Mouse (Mus musculus) ES-E14 (cell line): ENCODE measurements around the gene Rpl19. TPM values are rescaled to one million over a fixed set of nuclear protein-coding genes. Genes with fewer than 3 reads are reported as not detected.

Source experiments
- DNase-seq: peaks from one replicate; pipeline ENCODE4 v3.0.0-alpha.2; 2013; ENCODE audit warnings: low read depth, low spot score
- H3K27ac ChIP-seq: 2 replicates; pipeline ENCODE4 v1.5.1; 2012; ENCODE audit warnings: low read depth, mild to moderate bottlenecking, low read length, moderate library complexity, mixed read lengths; ENCODE audit not compliant: poor library complexity, insufficient read depth, severe bottlenecking
- H3K36me3 ChIP-seq: 2 replicates; pipeline ENCODE4 v1.6.1; 2012; ENCODE audit warnings: mild to moderate bottlenecking, low read length, moderate library complexity, mixed read lengths; ENCODE audit not compliant: control insufficient read depth, poor library complexity, insufficient read depth, severe bottlenecking
- H3K4me1 ChIP-seq, 2 experiments: fragments of 150-350 bp in 1 of 2; sonication (generic) in 1 of 2; 2 replicates each; pipeline ENCODE4 v1.6.1; 2012; ENCODE audit warnings: low read length in 2 of 2, mild to moderate bottlenecking in 1 of 2, mixed read lengths in 1 of 2; ENCODE audit not compliant: control insufficient read depth in 2 of 2, insufficient read depth in 2 of 2, poor library complexity in 1 of 2
- H3K4me3 ChIP-seq, 2 experiments: fragments of 150-350 bp in 1 of 2; sonication (generic) in 1 of 2; 2 replicates each; pipeline ENCODE4 v1.5.1; 2012; ENCODE audit warnings: low read length in 2 of 2, low read depth in 1 of 2, mild to moderate bottlenecking in 1 of 2, mixed read lengths in 1 of 2; ENCODE audit not compliant: insufficient read depth in 1 of 2, poor library complexity in 1 of 2, severe bottlenecking in 1 of 2
- H3K9ac ChIP-seq: 2 replicates; pipeline ENCODE4 v1.6.1; 2012; ENCODE audit warnings: low read depth, mild to moderate bottlenecking, low read length, mixed read lengths; ENCODE audit not compliant: poor library complexity, insufficient read depth, severe bottlenecking
- H3K9me3 ChIP-seq: fragments of 150-350 bp; sonication (generic); 2 replicates; pipeline ENCODE4 v1.6.1; 2012; ENCODE audit warnings: low read depth, mild to moderate bottlenecking, low read length; ENCODE audit not compliant: control insufficient read depth, insufficient read depth
- CHD2 ChIP-seq: IDR thresholded peaks from 2 replicates; pipeline ENCODE4 v1.6.1; 2014; ENCODE audit warnings: mild to moderate bottlenecking, low read depth, low read length, inconsistent platforms
- HCFC1 ChIP-seq: IDR thresholded peaks from 2 replicates; pipeline ENCODE4 v1.6.1; 2012; ENCODE audit warnings: low read length, inconsistent platforms, borderline replicate concordance; ENCODE audit not compliant: insufficient read depth
- MAFK ChIP-seq: IDR thresholded peaks from 2 replicates; pipeline ENCODE4 v1.6.1; 2014; ENCODE audit warnings: mild to moderate bottlenecking, low read depth, low read length, inconsistent platforms; ENCODE audit not compliant: insufficient read depth
- ZC3H11A ChIP-seq: IDR thresholded peaks from 2 replicates; pipeline ENCODE4 v1.6.1; 2012; ENCODE audit warnings: low read depth, mild to moderate bottlenecking, inconsistent platforms, low read length, borderline replicate concordance
- ZNF384 ChIP-seq: IDR thresholded peaks from 2 replicates; pipeline ENCODE4 v1.6.1; 2012; ENCODE audit warnings: low read depth, low read length, inconsistent platforms
- in situ Hi-C, 2 experiments: fragments of 600-800 bp; cut with MboI; formaldehyde crosslinking; loops; one replicate each; pipeline ENCODE4 v1.15.1; 2025; ENCODE audit warnings: low sequenced_read_pairs in 2 of 2, inconsistent platforms in 1 of 2; ENCODE audit not compliant: unreplicated experiment in 2 of 2
- total RNA-seq: library from RNA; depleted of rRNA; stranded (reverse); fragments of 300-350 nt; gene quantifications from 2 replicates; pipeline ENCODE4 v1.2.3, GENCODE M21; 2012

Rpl19 gene
- total RNA-seq, 1 experiment: 3,264 TPM

DNA sequence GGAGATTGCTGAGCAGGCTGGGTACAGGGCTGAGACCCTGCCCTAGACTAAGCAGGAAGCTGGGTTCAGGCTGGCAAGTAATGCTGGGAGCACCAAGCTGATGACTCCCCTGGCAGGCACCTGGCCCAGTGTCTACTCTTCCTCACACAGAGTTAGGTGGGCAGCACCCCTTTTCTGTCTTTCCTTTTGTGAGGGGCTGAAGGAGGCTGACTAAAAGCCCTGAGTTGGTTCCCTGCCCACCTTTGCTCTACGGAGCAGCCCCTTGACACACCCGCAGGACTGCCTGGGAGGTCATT lies 24.0 kb downstream of the Rpl19 start:
- Histone ChIP-seq H3K4me3 (no peak overlapping the region), H3K4me1 (peaks cover 0 to 11% of the 10 kb centered on the region in 2 experiments; a peak in 2 of 4 replicates), H3K27ac (no peak overlapping the region), H3K9me3 (no peaks in the 10 kb centered on the region), H3K9ac (no peak overlapping the region), H3K36me3 (no peaks in the 10 kb centered on the region)
- TF ChIP-seq ZNF384 (no peak), HCFC1 (no peak), MAFK (no peak), ZC3H11A (no peak), CHD2 (no peak)
- in situ Hi-C loops: no loop called here
- DNase-seq: no peak

DNA sequence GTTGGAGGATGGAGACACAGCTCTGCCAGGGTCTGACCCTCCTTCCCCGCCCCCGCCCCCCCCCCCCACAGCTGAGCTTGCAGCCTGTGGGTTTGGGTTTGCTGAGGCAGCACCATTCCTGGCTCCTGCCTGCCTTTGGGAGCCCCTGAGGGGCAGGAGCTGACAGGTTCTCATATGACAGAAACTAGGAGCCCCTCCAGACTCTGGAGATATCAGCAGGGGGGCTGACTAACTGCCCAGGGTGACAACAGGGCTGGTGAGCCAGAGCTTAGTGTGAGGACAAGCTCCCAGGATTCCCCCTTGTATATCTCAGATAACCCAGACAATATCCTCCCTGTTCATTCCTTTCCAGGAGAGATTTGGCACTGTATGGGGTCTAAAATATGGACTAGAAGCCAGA lies 24.4 kb downstream of the Rpl19 start:
- Histone ChIP-seq H3K27ac (no peak overlapping the region), H3K4me1 (peaks cover 0 to 11% of the 10 kb centered on the region in 2 experiments; a peak in 2 of 4 replicates), H3K9me3 (no peaks in the 10 kb centered on the region), H3K4me3 (no peak overlapping the region), H3K36me3 (no peaks in the 10 kb centered on the region), H3K9ac (no peak overlapping the region)
- no peak for TF ChIP-seq MAFK
- TF ChIP-seq CHD2: no peak
- TF ChIP-seq HCFC1: no peak
- TF ChIP-seq ZC3H11A: no peak
- no peak for TF ChIP-seq ZNF384
- no peak for DNase-seq
- in situ Hi-C loops: no loop called here

DNA sequence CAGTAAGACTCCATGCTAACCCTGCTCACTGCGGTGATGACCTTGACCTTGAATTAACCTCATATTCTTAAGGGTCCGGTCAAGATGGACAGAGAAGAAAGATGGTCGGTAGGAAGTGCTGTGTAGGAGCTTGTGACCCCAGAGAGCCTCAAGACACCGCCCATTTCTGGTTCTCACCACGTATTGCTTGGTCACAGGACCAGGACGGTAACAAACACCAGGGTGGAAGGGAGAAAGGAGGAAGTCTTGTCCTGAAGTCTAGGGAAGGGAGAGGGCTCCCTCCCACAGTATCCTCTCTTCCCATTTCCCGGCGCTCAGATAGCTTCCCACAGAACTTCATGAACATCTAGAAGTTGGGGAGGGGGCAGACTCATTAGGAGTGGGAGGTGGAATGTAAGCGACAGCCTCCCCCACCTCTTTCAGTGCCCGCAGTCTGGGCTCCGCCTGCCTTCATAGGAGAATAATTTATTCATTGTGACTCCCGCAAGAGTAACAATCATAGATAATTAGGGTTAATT lies 25.2 kb downstream of the Rpl19 start:
- no peaks in the 10 kb centered on the region for H3K9me3 ChIP-seq
- H3K4me3 ChIP-seq: peak overlapping the region; percentile 60 to 83
- no peak for DNase-seq
- peaks cover 0 to 11% of the 10 kb centered on the region in 2 experiments; a peak in 2 of 4 replicates for H3K4me1 ChIP-seq
- H3K27ac ChIP-seq: no peak overlapping the region
- no peak overlapping the region for H3K9ac ChIP-seq
- in situ Hi-C loops: no loop called here
- no peaks in the 10 kb centered on the region for H3K36me3 ChIP-seq
- no peak for TF ChIP-seq ZC3H11A
- no peak for TF ChIP-seq HCFC1
- no peak for TF ChIP-seq CHD2
- TF ChIP-seq MAFK: no peak
- no peak for TF ChIP-seq ZNF384

DNA sequence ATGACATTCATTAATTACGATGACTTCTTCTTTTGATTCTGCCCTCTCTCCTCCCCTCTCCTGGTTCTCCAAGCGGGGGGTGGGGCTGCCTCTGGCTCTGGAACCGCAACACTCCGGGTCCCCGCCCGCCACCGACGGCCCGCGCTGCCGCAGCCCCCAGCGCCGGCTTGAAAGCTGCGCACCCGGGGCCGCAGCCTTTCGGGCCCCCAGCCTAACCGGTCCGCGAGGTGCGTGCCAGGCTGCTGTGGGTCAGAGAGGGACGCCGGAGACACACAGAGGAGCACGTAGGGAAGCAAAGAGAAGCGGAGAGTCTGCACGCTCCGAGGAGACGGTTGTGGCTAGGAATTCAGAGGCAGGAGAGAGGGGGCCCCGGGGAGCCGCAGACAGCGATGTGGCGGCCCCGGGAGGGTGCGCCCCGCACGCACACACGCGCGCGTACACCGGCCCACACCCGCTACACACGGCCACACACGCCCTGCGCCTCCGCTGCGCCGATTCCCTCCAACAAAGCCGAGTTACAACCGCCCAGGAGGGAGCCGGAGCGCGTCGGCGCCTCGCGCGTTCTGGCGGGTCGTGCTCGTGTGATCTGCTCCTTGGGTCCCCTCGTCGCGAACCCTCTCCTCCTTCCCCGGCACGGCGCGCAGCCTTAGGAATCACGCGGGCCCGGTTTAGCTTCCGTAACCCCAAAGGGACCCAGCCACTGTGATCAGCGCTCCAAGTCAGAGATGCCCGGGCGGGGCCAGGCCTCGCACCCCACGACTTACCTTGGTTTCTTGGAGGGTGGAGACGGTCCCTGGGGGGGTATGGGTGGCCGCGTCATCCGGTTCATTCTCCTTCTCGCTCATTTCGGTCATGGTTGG lies 25.8 kb downstream of the Rpl19 start:
- Histone ChIP-seq H3K9me3 (no peaks in the 10 kb centered on the region), H3K4me3 (peak overlapping the region; percentile 60 to 83), H3K27ac (no peak overlapping the region), H3K36me3 (no peaks in the 10 kb centered on the region), H3K9ac (peak overlapping the region; percentile 46), H3K4me1 (peaks cover 0 to 13% of the 10 kb centered on the region in 2 experiments; a peak in 2 of 4 replicates)
- TF ChIP-seq ZNF384 (no peak), ZC3H11A (no peak), CHD2 (no peak), HCFC1 (no peak), MAFK (no peak)
- in situ Hi-C loops: no loop called here
- DNase-seq: no peak
